Mouse (Mus musculus) olfactory bulb, adult 2 months (tissue): ENCODE measurements around the gene Lrrc73. TPM values are rescaled to one million over a fixed set of nuclear protein-coding genes. Genes with fewer than 3 reads are reported as not detected.

Experiments
- H3K27ac ChIP-seq: fragments of 200-500 bp; 2 replicates; pipeline ENCODE4 v1.5.1; 2012; ENCODE audit warnings: low read depth, low read length; ENCODE audit not compliant: insufficient read depth
- H3K4me1 ChIP-seq: fragments of 200-500 bp; 2 replicates; pipeline ENCODE4 v1.6.1; 2012; ENCODE audit warnings: low read length; ENCODE audit not compliant: control insufficient read depth, insufficient read depth
- H3K4me3 ChIP-seq: fragments of 200-500 bp; 2 replicates; pipeline ENCODE4 v1.5.1; 2012; ENCODE audit warnings: mild to moderate bottlenecking, low read depth, low read length, moderate library complexity; ENCODE audit not compliant: insufficient read depth
- CTCF ChIP-seq: fragments of 200-500 bp; IDR thresholded peaks from 2 replicates; pipeline ENCODE4 v1.5.1; 2012; ENCODE audit warnings: low read depth, mild to moderate bottlenecking, low read length, moderate library complexity; ENCODE audit not compliant: insufficient read depth
- POLR2A ChIP-seq: fragments of 200-500 bp; IDR thresholded peaks from 2 replicates; pipeline ENCODE4 v1.6.1; 2012; ENCODE audit warnings: mild to moderate bottlenecking, low read depth, low read length, moderate library complexity; ENCODE audit not compliant: insufficient read depth
- WGBS: fragments of 180-500 bp; shearing (Covaris S2); methylation state at CpG from one replicate; pipeline ENCODE4 v1.1.7; 2018; 5-methylcytosine and 5-hydroxymethylcytosine counted together
- polyA plus RNA-seq: library from polyadenylated mRNA; stranded (reverse); fragments of >200 nt; gene quantifications from 2 replicates; pipeline ENCODE4 v1.2.4, GENCODE M21; 2012; ENCODE audit warnings: low replicate concordance; ENCODE audit not compliant: missing spikeins, insufficient read depth, insufficient read length

Lrrc73 gene
- polyA plus RNA-seq, 1 experiment, result not detected

DNA sequence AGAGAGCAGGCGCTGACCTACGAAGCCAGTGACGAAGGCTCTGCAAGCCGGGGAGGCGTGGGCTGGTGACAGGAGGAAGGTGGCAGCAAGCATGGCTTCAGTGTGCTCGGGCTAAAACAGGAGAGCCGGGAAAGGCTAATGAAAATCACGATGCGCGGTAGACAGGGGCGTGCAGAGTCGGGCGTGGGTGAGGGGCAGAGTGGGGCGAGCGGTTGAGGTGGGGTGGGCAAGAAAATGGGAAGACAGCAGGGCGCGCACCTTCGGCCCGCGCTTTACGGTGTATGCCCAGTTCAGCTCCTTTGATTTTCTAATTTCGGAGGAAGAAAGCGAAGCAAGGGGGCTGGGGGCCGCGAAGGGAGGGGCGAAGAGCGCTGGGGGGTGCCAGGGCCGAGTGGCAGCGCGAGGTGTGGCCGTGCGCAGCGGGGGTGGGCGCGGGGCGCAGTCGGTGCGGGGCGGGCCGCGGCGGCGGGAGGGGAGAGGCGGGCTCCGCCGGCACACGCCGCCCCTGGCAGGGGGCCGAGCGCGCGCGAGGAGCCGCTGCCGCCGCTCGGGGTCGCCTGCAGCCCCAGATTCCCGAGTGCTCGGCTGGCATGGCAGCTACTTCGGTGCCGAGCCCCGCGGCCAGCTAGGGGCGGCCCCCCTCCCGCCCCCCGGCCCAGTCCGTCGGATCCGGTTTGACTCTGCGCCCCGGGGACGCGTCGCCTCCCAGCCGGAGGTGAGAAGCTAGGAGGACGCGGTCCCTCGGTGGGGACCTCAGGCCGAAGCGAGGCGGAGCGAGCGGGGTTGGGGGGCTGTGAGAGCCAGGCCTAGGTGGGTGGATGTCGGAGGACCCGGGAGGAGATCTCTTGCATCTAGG is 44.3 kb downstream of the Lrrc73 start, which contains the start of gene Dlk2:
TSS of gene Dlk2 (plus strand) at position 58 of the 856 bp plus-strand sequence.
- WGBS, result under 1% methylated on average over 85 of the region's 86 CpGs
- Histone ChIP-seq H3K27ac (no peak within 1 kb of the TSS), H3K4me3 (peak within 1 kb of the TSS; percentile 65), H3K4me1 (peaks cover 29% of the 10 kb centered on the region)
- TF ChIP-seq POLR2A, result peak; percentile 20; the same call in 1 of the 2 replicates
- no peak for TF ChIP-seq CTCF

GRCm38 (mm10) chr17:46298220-46298913 is 45.0 kb downstream of the Lrrc73 start:
- peaks cover 29% of the 10 kb centered on the region for H3K4me1 ChIP-seq
- under 1% methylated on average over 48 of the region's 48 CpGs for WGBS
- peak; percentile 89 for TF ChIP-seq CTCF
- no peak for TF ChIP-seq POLR2A
- no peak overlapping the region for H3K27ac ChIP-seq
- H3K4me3 ChIP-seq, result peak overlapping the region; percentile 65

- Histone ChIP-seq H3K4me1 (peaks cover 27% of the 10 kb centered on the region), H3K4me3 (no peak overlapping the region), H3K27ac (no peak overlapping the region)
- 65% methylated on average over 12 of the region's 12 CpGs for WGBS
- no peak for TF ChIP-seq CTCF
- TF ChIP-seq POLR2A, result no peak
Observed at GRCm38 (mm10) chr17:46301892-46302291, 48.6 kb downstream of the Lrrc73 start.

DNA sequence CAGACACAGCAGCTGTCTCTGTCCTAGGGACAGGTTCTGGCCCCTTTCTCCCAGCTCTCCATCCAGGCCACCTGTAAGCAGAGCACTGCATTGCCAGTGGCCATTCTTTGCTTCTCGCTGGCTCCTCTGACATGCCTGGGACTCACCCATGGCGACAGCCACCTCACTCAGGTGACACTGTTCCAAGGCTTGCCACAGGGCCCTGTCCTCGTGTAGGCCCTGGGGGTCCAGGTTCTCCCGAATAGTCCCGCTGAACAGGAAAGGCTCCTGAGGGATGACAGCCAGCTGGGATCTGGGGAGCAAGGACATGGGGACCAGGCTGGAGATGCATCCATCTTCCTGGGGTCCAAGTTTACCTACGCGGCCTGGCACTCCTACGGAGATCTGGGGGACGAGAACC is 50.9 kb downstream of the Lrrc73 start:
- Histone ChIP-seq H3K4me3 (no peak overlapping the region), H3K27ac (no peak overlapping the region), H3K4me1 (peaks cover 10% of the 10 kb centered on the region)
- no peak for TF ChIP-seq CTCF
- no peak for TF ChIP-seq POLR2A
- WGBS, result 92% methylated on average over 9 of the region's 9 CpGs

Other genes starting within 250 kb of the Lrrc73 start
- gene Vegfa, start 221.2 kb upstream of the Lrrc73 start, polyA plus RNA-seq, result not detected in 2 replicates
- gene Mrps18a, start 142.5 kb upstream of the Lrrc73 start, polyA plus RNA-seq, result not detected in 2 replicates
- not detected in 2 replicates for gene Rsph9, start 109.3 kb upstream of the Lrrc73 start, polyA plus RNA-seq
- gene Mad2l1bp, start 100.0 kb upstream of the Lrrc73 start, polyA plus RNA-seq, result not detected in 2 replicates
- not detected in 2 replicates for gene Gtpbp2, start 92.5 kb upstream of the Lrrc73 start, polyA plus RNA-seq
- not detected in 2 replicates for gene Polh, start 50.9 kb upstream of the Lrrc73 start, polyA plus RNA-seq
- gene Xpo5, start 50.7 kb upstream of the Lrrc73 start, polyA plus RNA-seq, result 150 TPM in 1 of 2 replicates, not detected in the other
- not detected in 2 replicates for gene Polr1c, start 5.5 kb upstream of the Lrrc73 start, polyA plus RNA-seq
- gene Yipf3, start 5.5 kb upstream of the Lrrc73 start, polyA plus RNA-seq, result not detected in 2 replicates
- gene Tjap1, start 29.5 kb downstream of the Lrrc73 start, polyA plus RNA-seq, result not detected in 2 replicates
- gene Dlk2, start 43.9 kb downstream of the Lrrc73 start, polyA plus RNA-seq, result not detected in 2 replicates
- not detected in 2 replicates for gene Abcc10, start 74.8 kb downstream of the Lrrc73 start, polyA plus RNA-seq
- not detected in 2 replicates for gene Zfp318, start 130.2 kb downstream of the Lrrc73 start, polyA plus RNA-seq
- gene Crip3, start 175.4 kb downstream of the Lrrc73 start, polyA plus RNA-seq, result not detected in 2 replicates
- not detected in 2 replicates for gene Slc22a7, start 184.9 kb downstream of the Lrrc73 start, polyA plus RNA-seq
- gene Ttbk1, start 234.1 kb downstream of the Lrrc73 start, polyA plus RNA-seq, result not detected in 2 replicates
- not detected in 2 replicates for gene Dnph1, start 243.2 kb downstream of the Lrrc73 start, polyA plus RNA-seq